Mouse (Mus musculus): ENCODE data around the gene Ocm. TPM values are rescaled to one million over a fixed set of nuclear protein-coding genes. Genes with fewer than 3 reads are reported as not detected.

The Ocm gene
- polyA plus RNA-seq, 1 experiment from 2014 or later: not detected

DNA sequence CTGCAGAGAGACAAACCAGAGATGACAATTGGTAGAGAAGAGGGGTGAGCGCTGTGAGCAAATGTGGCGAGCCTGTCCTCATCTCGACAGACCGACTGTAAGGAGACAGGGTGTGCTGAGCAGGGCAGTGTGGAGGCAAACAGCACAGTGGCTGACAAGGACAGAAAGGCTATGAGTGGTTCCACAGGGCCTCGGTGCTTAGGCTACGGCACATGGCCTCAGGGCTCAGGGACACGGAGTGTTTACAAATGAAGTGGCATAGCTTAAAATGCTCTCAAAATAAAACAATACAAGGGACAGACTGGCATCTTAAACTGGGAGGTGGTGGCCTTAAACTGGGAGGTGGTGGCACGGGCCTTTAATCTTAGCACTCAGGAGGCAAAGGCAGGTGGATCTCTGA is 33.2 kb downstream of the Ocm start:
- DNase-seq (ENCODE audit: low spot score) (no peak), ATAC-seq (replicated peaks; ENCODE audit: low FRiP score) (no peak)
- no peak overlapping the region for H3K4me2 ChIP-seq (ENCODE audit: low read depth, low read length, severe bottlenecking)
- no peaks in the 10 kb centered on the region for H3K9me3 ChIP-seq (ENCODE audit: control insufficient read depth, low read length)
- no peak overlapping the region for H3K4me3 ChIP-seq (ENCODE audit: low read depth, low read length)
- WGBS: 93% methylated on average over 8 of the region's 8 CpGs
- H3K9ac ChIP-seq (ENCODE audit: low read length): no peak overlapping the region
- H3K36me3 ChIP-seq (ENCODE audit: control insufficient read depth, insufficient read depth, low read length): peaks cover 8% of the 10 kb centered on the region; the same call in 1 of the 2 replicates
- no peaks in the 10 kb centered on the region for H3K4me1 ChIP-seq (replicated peaks; ENCODE audit: control insufficient read depth, insufficient read depth, low read length)
- H3K27me3 ChIP-seq (ENCODE audit: control insufficient read depth, insufficient read depth, low read length): no peaks in the 10 kb centered on the region
- H3K27ac ChIP-seq (ENCODE audit: low read depth, low read length): no peak overlapping the region

DNA sequence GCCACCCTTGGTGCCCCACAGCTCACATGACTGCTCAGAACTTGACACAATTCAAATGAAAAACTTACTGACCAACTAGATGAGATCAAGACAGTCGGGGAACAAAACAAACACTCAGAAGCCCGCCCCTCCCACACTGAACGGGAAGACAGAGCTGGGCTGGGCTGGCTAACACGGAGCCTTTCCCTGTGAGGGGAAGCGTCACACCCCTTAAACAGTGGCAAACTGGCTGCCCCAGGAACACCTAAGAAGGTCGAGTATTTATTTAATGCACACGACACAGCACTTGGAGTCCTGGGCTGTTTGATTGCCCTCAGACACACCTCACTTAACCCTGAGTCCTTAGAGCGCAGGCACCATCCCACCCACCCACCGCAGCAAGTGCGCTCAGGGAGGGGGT is 33.8 kb downstream of the Ocm start:
- H3K9me3 ChIP-seq (ENCODE audit: control insufficient read depth, low read length): no peaks in the 10 kb centered on the region
- H3K27ac ChIP-seq (ENCODE audit: low read depth, low read length): no peak overlapping the region
- ATAC-seq (replicated peaks; ENCODE audit: low FRiP score) (no peak), DNase-seq (ENCODE audit: low spot score) (no peak)
- WGBS: 90% methylated on average over 10 of the region's 10 CpGs
- H3K9ac ChIP-seq (ENCODE audit: low read length): no peak overlapping the region
- H3K27me3 ChIP-seq (ENCODE audit: control insufficient read depth, insufficient read depth, low read length): no peaks in the 10 kb centered on the region
- H3K4me2 ChIP-seq (ENCODE audit: low read depth, low read length, severe bottlenecking): no peak overlapping the region
- H3K36me3 ChIP-seq (ENCODE audit: control insufficient read depth, insufficient read depth, low read length): peaks cover 8% of the 10 kb centered on the region; the same call in 1 of the 2 replicates
- H3K4me1 ChIP-seq (replicated peaks; ENCODE audit: control insufficient read depth, insufficient read depth, low read length): no peaks in the 10 kb centered on the region
- H3K4me3 ChIP-seq (ENCODE audit: low read depth, low read length): no peak overlapping the region

DNA sequence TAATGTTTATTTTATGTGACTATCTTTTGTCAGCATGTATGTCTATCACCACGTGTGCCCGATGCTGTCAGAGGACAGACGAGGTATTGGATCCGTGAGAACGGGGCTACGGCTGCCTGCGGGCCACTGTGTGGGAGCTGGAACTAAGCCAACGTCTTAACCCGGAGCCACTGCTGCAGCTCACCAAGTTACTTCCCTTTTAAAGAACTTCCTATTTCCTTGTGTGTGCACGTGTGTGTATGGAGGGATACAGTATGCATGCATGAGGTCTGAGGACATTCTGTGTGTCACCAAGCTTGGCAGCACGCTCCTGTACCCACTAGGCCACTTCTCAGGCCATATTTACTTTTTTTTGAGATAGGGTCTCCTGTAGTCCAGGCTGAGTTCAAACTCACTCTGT is 36.4 kb downstream of the Ocm start:
- 93% methylated on average over 11 of the region's 11 CpGs for WGBS
- Histone ChIP-seq H3K9me3 (ENCODE audit: control insufficient read depth, low read length) (no peaks in the 10 kb centered on the region), H3K4me1 (replicated peaks; ENCODE audit: control insufficient read depth, insufficient read depth, low read length) (no peaks in the 10 kb centered on the region), H3K36me3 (ENCODE audit: control insufficient read depth, insufficient read depth, low read length) (peaks cover 8% of the 10 kb centered on the region; the same call in 1 of the 2 replicates), H3K27ac (ENCODE audit: low read depth, low read length) (no peak overlapping the region), H3K27me3 (ENCODE audit: control insufficient read depth, insufficient read depth, low read length) (no peaks in the 10 kb centered on the region), H3K4me3 (ENCODE audit: low read depth, low read length) (no peak overlapping the region), H3K4me2 (ENCODE audit: low read depth, low read length, severe bottlenecking) (no peak overlapping the region), H3K9ac (ENCODE audit: low read length) (no peak overlapping the region)
- ATAC-seq (replicated peaks; ENCODE audit: low FRiP score) (no peak), DNase-seq (ENCODE audit: low spot score) (no peak)

DNA sequence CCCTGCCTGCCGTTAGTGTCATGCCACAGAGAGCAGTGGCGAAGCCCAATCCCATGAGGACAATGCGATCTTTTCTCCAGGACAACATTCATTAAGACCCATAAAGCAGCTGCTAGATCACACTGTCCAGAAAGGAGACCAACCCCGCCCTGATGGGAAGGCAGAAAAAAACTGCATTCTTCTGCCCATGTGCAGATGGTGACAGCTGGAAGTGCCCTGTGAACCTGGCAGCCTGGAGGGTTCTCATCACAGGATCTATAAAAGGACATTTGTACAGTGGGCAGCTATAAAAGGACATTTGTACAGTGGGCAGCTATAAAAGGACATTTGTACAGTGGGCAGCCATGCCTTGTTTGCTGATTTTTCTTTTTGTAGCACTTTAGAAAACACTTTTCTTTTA is 37.4 kb downstream of the Ocm start:
- DNase-seq (ENCODE audit: low spot score) (no peak), ATAC-seq (replicated peaks; ENCODE audit: low FRiP score) (no peak)
- H3K4me3 ChIP-seq (ENCODE audit: low read depth, low read length): no peak overlapping the region
- peaks cover 8% of the 10 kb centered on the region; the same call in 1 of the 2 replicates for H3K36me3 ChIP-seq (ENCODE audit: control insufficient read depth, insufficient read depth, low read length)
- H3K4me2 ChIP-seq (ENCODE audit: low read depth, low read length, severe bottlenecking): no peak overlapping the region
- H3K27me3 ChIP-seq (ENCODE audit: control insufficient read depth, insufficient read depth, low read length): no peaks in the 10 kb centered on the region
- no peak overlapping the region for H3K9ac ChIP-seq (ENCODE audit: low read length)
- H3K27ac ChIP-seq (ENCODE audit: low read depth, low read length): no peak overlapping the region
- no peaks in the 10 kb centered on the region for H3K9me3 ChIP-seq (ENCODE audit: control insufficient read depth, low read length)
- no peaks in the 10 kb centered on the region for H3K4me1 ChIP-seq (replicated peaks; ENCODE audit: control insufficient read depth, insufficient read depth, low read length)
- 86% methylated on average over 4 of the region's 4 CpGs for WGBS

DNA sequence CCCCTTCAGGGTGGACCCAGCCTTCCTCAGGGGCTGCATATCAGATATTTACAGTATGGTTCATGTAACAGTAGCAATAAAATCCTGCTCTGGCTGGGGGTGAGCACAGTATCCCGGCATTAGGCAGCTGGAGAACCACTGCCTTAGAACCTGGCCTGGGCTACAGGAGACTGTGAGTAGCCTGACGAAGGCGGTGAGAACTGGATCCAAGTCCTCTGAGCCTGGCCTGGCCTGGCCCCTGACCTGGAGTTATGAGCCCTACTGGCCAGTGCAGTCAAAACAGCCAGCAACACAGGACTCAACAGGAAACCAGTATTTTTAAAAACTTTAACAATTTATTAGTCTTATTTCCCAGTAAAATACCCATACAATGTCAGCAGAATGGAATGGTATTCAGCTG is 38.9 kb downstream of the Ocm start:
- 93% methylated on average over 3 of the region's 3 CpGs for WGBS
- H3K4me2 ChIP-seq (ENCODE audit: low read depth, low read length, severe bottlenecking): no peak overlapping the region
- DNase-seq (ENCODE audit: low spot score) (no peak), ATAC-seq (replicated peaks; ENCODE audit: low FRiP score) (no peak)
- no peak overlapping the region for H3K9ac ChIP-seq (ENCODE audit: low read length)
- no peaks in the 10 kb centered on the region for H3K27me3 ChIP-seq (ENCODE audit: control insufficient read depth, insufficient read depth, low read length)
- no peaks in the 10 kb centered on the region for H3K4me1 ChIP-seq (replicated peaks; ENCODE audit: control insufficient read depth, insufficient read depth, low read length)
- H3K9me3 ChIP-seq (ENCODE audit: control insufficient read depth, low read length): no peaks in the 10 kb centered on the region
- no peak overlapping the region for H3K4me3 ChIP-seq (ENCODE audit: low read depth, low read length)
- no peak overlapping the region for H3K27ac ChIP-seq (ENCODE audit: low read depth, low read length)
- H3K36me3 ChIP-seq (ENCODE audit: control insufficient read depth, insufficient read depth, low read length): peaks cover 3% of the 10 kb centered on the region; the same call in 1 of the 2 replicates

DNA sequence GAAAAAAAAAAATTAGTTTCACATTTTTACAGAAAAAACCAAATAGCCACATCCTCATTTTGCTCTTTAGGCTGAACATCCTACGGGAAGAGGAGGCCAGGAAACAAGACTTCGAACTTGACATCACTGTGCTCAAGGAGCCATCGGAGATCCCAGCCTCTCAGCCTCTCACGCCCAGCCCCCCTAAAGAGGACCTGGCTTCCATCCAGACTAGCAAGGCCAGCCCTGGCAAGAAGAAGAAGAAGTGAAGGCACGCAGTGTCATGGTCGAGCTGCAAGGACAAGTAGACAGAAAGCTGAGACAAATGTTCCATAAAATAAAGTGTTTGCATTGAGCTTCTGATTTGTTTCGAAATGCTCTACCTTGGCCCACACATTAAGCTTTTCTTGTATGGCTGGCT is 41.1 kb downstream of the Ocm start:
- H3K4me3 ChIP-seq (ENCODE audit: low read depth, low read length): no peak overlapping the region
- no peak overlapping the region for H3K9ac ChIP-seq (ENCODE audit: low read length)
- ATAC-seq (replicated peaks; ENCODE audit: low FRiP score): no peak
- WGBS: 95% methylated on average over 7 of the region's 7 CpGs
- H3K4me1 ChIP-seq (replicated peaks; ENCODE audit: control insufficient read depth, insufficient read depth, low read length): peaks cover 3% of the 10 kb centered on the region; the same call in 1 of the 2 replicates
- no peaks in the 10 kb centered on the region for H3K27me3 ChIP-seq (ENCODE audit: control insufficient read depth, insufficient read depth, low read length)
- no peaks in the 10 kb centered on the region for H3K9me3 ChIP-seq (ENCODE audit: control insufficient read depth, low read length)
- H3K27ac ChIP-seq (ENCODE audit: low read depth, low read length): no peak overlapping the region
- DNase-seq (ENCODE audit: low spot score): no peak
- no peaks in the 10 kb centered on the region; the same call in 1 of the 2 replicates for H3K36me3 ChIP-seq (ENCODE audit: control insufficient read depth, insufficient read depth, low read length)
- no peak overlapping the region for H3K4me2 ChIP-seq (ENCODE audit: low read depth, low read length, severe bottlenecking)

DNA sequence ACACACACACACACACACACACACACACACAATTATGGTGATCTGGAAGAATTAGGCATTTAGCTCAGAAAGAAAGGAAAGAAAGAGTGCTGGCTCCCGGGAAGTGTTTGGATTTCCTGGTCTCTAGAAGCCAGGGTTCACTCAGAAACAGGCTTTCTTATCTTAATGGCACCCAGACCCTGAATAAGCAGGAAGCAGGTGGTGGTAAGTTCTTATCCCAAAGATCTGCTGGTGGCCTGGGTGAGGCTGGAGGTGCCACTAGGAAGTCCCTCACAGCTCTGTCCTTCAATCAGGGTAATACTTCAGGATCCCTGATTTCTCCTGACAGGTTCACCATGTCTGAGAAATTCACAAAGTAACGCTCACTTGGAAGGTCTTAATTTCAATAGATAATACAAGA is 44.1 kb downstream of the Ocm start:
- ATAC-seq (replicated peaks; ENCODE audit: low FRiP score) (no peak), DNase-seq (ENCODE audit: low spot score) (no peak)
- Histone ChIP-seq H3K4me2 (ENCODE audit: low read depth, low read length, severe bottlenecking) (no peak overlapping the region), H3K4me1 (replicated peaks; ENCODE audit: control insufficient read depth, insufficient read depth, low read length) (peaks cover 3% of the 10 kb centered on the region; the same call in 1 of the 2 replicates), H3K9me3 (ENCODE audit: control insufficient read depth, low read length) (no peaks in the 10 kb centered on the region), H3K27ac (ENCODE audit: low read depth, low read length) (no peak overlapping the region), H3K36me3 (ENCODE audit: control insufficient read depth, insufficient read depth, low read length) (no peaks in the 10 kb centered on the region; the same call in 1 of the 2 replicates), H3K27me3 (ENCODE audit: control insufficient read depth, insufficient read depth, low read length) (no peaks in the 10 kb centered on the region), H3K4me3 (ENCODE audit: low read depth, low read length) (no peak overlapping the region), H3K9ac (ENCODE audit: low read length) (no peak overlapping the region)
- WGBS: 85% methylated on average over 2 of the region's 2 CpGs

DNA sequence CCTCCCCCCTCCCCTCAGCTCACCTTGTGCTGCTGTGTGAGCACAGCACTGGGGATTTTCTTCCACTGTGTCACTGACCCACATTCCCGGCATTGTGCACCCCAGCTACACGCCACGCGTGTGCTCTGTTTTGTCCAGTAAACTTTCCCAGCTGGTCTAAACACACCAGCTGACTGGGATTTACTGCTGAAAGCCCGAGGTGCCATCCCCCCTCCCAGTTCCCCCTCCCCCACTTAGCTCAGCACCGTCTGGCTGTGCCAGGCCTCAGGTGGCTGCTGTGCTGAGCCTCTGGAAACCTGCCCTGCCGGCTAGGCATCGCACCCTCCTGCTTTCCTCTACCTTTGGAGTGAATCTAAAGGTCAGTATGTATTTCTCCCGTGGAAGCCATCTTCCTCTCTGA is 45.6 kb downstream of the Ocm start:
- ATAC-seq (replicated peaks; ENCODE audit: low FRiP score) (no peak), DNase-seq (ENCODE audit: low spot score) (no peak)
- Histone ChIP-seq H3K36me3 (ENCODE audit: control insufficient read depth, insufficient read depth, low read length) (no peaks in the 10 kb centered on the region; the same call in 1 of the 2 replicates), H3K27me3 (ENCODE audit: control insufficient read depth, insufficient read depth, low read length) (no peaks in the 10 kb centered on the region), H3K4me1 (replicated peaks; ENCODE audit: control insufficient read depth, insufficient read depth, low read length) (peaks cover 3% of the 10 kb centered on the region; the same call in 1 of the 2 replicates), H3K4me3 (ENCODE audit: low read depth, low read length) (no peak overlapping the region), H3K4me2 (ENCODE audit: low read depth, low read length, severe bottlenecking) (no peak overlapping the region), H3K9ac (ENCODE audit: low read length) (no peak overlapping the region), H3K9me3 (ENCODE audit: control insufficient read depth, low read length) (no peaks in the 10 kb centered on the region), H3K27ac (ENCODE audit: low read depth, low read length) (no peak overlapping the region)
- 32% methylated on average over 9 of the region's 9 CpGs for WGBS

DNA sequence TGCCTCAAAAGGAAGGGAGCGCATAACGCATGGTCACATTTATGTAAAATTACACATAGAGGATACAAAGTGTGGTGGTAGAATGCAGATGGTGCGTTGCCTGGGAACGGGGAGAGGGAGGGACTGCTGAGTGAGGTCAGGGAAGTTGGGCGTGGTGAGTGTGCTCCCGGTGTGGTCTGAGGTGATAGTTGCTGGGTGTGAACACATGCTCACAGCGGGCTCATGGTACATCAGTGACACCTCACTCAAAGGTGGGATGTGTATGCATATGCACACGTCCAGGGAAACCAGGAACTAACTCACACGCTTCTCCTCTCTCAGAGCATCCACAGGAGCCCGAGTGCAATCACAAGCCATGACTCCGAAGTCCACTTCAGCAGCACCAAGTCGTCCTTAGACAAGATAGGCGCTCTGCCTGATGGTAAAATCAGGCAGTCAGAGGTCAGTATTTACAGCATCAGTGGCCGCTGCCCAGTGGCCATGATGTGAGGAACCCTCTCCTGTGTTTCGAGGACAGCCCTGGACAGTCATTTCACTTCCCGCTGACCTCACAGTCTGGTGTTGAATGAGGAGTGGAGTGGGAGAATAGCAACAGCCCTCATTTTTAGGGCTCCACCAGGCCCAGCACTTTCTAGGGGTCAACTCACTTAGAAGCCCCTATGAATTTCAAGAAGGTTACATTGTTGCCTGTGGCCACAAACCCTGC is 49.6 kb downstream of the Ocm start:
- Histone ChIP-seq H3K27ac (ENCODE audit: low read depth, low read length) (no peak overlapping the region), H3K4me1 (replicated peaks; ENCODE audit: control insufficient read depth, insufficient read depth, low read length) (peaks cover 3% of the 10 kb centered on the region; the same call in 1 of the 2 replicates), H3K9me3 (ENCODE audit: control insufficient read depth, low read length) (no peaks in the 10 kb centered on the region), H3K4me3 (ENCODE audit: low read depth, low read length) (no peak overlapping the region), H3K4me2 (ENCODE audit: low read depth, low read length, severe bottlenecking) (no peak overlapping the region), H3K9ac (ENCODE audit: low read length) (no peak overlapping the region), H3K36me3 (ENCODE audit: control insufficient read depth, insufficient read depth, low read length) (no peaks in the 10 kb centered on the region), H3K27me3 (ENCODE audit: control insufficient read depth, insufficient read depth, low read length) (no peaks in the 10 kb centered on the region)
- ATAC-seq (replicated peaks; ENCODE audit: low FRiP score) (no peak), DNase-seq (ENCODE audit: low spot score) (no peak)
- 84% methylated on average over 16 of the region's 16 CpGs for WGBS

All from forebrain, embryonic 11.5 days (tissue).